Mouse (Mus musculus): ENCODE results near the gene Slc6a1.

Gene Slc6a1

DNA sequence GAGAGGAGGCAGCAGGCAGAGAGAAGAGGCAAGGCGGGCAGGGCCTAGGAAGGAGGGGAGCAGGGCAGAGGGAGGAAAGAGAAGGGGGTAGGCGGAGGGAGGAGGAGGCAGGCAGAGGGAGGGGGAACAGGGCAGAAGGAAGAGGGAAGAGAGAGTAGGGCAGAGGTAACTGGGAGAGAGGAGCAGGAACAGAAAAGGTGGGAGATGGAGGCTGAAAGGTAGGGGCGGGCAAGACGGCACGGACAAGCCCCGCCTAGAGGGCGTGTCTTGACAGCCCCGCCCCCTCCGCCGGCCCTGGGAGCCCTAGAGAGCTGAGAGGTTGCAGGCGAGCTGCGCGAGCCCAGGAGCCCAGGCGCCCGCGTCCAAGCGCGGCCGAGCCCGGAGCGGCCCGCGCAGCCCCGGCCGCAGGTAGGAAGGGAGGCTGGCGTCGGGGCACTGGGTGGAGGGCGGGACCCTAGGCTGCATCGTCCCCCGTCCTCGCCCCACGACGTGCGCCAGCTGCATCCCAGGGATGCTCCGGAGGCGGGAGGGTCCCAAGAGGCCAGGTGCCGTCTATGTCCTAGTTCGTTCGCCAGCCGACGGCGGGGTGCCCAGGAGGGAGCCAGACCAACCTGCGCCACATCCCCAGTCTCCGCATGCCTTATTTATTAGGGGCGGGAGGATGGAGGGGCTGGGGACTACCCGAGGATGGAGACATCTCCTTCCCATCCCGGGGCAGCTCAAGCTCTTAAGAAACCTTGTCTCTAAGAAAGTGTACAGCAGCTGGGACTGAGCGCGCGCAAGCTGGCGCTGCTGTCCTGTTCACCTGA is at the start of gene Slc6a1:
Gene Slc6a1, plus strand, starts transcription at position 167 of the 809 bp plus-strand sequence.
- DNase-seq (ENCODE audit: low read depth in 2 of 2, low spot score in 2 of 2) = no peak

DNA sequence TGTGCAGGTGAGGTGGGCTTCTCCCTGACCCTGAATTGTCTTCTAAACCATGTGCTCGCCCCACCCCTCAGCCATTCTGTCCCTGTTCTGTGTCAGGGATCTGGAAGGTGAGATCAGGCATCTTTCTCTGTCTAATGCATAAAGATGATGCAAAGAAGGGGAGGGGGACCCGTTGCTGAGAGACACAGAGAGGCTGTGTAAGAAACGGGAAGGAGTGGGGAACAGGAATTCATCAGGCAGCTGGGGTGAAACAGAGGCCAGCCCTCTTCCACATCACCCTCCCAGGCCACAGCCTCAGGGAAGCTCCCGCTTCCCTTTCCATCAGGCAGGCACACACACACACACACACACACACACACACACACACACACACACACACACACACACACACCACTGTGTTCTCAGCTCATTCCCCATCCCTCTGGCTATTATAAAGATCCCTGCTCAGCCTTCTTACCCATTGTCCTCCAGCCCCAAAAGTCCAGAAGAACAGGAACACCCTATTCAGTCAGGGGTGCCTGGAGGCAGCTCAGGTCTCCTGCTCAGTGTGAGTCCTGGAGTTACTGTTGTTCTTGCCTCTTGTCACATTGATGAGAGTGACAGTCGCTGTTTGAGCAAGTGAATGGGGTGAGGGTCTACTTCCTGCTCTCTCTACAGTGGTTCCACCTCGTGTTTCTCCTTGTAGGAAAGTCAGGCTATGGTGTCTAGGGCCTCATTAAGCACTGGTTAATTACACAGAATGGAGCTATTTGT is 43.4 kb upstream of the Slc6a1 start:
- DNase-seq (ENCODE audit: low read depth in 2 of 2, low spot score in 2 of 2) = no peak

DNA sequence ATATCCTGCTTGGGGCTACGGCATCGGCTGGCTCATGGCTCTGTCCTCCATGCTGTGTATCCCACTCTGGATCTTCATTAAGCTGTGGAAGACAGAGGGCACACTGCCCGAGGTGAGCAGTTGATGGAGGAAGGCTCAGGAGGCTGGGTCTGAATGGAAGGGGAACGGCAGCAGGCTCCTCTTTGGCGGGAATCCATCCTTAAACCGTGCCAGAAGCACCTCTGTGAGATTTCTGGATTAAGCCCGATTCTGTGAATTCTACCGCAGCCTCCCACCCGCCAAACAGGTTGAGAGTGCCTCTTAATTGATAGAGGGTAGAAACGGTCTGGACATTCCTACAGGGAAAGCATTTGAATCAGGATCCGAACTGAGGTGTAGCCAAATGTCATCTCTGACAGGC is 36.8 kb upstream of the Slc6a1 start:
- no peak for DNase-seq (ENCODE audit: low read depth in 2 of 2, low spot score in 2 of 2)

DNA sequence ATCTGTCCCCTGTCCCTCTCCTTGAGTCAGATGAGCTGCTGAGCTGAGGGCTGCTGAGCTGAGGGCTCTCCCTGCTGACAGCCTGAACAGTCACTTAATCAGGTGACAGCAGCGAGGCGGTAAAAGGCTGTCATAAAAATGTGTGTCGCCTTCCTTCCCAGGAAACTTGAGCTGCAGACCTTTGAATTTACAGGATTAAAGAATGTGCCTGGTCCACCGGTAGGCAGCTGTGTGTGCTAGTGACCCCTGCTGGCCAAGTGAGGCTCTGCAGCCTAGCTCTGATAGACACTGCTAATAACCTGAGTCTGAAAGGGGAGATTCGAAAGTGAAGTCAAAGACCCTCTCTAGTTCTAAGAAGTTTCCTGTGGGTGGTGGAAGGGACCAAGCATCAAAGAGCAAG is 32.1 kb upstream of the Slc6a1 start:
- DNase-seq (ENCODE audit: low read depth in 2 of 2, low spot score in 2 of 2) = peak; percentile 15 to 36

DNA sequence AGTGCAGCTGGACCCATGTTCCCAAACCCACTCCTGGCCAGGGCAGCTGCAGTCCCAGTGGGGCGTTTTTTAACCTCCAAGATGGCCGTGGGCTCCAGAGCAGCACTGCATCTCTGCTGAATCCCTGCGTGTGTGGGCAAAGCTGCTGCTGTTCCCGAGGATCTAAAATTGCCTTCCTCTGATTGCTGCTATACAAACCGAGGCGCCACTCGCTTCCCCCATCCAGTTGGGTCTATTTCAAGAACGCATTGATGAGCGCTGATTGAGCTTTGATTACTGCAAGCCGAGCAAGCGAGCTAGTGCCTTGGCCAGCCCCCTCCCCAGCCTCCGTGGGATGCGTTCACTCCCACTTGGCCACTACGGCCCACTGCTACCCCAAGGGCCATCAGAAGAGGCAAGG is 27.5 kb upstream of the Slc6a1 start:
- DNase-seq (ENCODE audit: low read depth in 2 of 2, low spot score in 2 of 2) = no peak

DNA sequence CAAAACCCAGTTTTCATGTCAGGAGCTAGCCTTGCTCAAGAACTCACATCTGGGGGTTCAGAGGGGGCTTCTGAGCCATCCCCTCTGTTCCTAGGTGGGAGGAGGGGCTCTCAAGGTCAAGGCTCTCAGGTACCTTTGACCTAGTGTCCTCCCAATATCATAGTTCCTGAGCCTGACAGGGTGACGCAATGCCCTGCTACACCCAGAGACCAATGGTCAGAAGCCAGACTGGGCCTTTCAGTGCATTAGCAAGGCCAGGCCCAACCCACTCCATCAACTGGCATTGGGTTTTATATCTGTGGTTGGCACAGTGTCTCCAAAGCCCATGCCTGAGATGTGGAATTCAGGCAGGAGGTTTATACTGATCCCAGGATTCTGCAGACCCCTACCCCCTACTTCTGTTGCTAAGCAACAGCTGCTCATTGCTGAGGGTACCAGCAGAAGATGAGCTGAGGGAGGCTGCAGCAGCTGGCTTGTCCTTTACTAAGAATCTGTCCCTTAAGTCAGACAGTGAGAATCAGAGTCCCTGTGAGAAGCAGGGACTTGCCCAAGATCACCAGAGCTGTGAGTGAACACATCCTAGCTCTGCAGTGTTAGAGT is 24.6 kb upstream of the Slc6a1 start:
- no peak for DNase-seq (ENCODE audit: low read depth in 2 of 2, low spot score in 2 of 2)

DNA sequence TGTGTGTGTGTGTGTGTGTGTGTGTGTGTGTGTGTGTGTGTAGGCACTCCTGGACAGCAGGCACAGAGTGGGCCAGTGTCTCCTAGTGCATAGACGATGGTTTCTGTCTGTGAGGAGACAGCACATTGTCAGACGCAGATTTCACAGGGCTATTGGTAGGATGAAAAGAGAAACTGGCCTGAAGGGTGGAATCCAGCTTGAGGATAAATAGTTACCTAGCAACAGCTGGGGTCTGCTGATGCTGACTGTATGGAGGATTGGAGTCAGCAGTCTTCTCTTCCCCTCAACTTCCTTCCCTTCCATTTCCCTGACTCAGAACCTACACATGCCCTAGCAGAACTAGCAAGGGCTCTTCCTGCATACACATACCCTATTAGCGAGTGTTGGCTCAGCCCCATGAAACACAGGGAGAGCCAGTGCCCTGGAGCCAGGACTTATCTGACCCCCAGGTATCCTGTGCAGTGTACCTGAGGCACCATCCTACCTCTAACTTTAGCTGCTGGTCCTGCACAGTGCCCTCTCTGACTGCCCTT is 23.7 kb upstream of the Slc6a1 start:
- DNase-seq (ENCODE audit: low read depth in 2 of 2, low spot score in 2 of 2) = no peak

DNA sequence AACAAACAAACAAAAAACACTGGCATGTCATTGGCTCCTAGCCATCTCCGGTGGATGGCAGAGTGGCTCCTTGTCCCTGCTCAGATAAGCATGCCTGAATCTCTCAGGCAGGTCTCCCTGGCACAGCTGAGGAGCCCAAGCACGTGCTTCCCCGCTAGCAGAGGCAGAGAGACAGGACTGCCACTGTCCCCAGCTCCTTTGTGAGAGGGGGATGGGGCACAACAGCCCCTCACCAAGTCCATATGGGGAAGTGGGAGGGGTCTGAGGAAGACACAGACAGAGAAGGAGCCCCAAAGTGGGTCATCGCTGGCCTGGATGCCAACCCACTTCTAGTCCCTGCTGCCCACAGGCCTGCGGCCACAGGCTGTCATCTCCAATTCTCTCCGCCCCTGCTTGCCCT is 20.8 kb upstream of the Slc6a1 start:
- no peak for DNase-seq (ENCODE audit: low read depth in 2 of 2, low spot score in 2 of 2)

DNA sequence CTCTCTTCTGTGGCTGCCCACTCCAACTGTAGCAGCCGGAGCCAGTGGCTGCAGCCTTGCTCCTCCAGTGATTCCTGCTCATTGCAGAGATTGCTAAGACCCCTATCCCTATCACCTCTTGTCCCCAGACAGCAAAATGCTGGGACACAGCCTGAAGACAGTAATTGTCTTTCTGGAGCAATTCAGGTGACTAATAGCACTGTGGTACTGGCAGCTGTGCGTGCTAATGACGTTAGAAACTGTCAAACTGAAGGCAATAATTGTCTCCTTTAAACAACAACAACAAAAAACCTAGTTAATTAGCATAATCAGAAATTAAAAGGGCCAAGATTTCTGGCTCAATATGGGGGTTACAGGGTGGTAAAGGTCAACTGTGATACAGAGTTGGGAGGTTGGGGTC is 18.4 kb upstream of the Slc6a1 start:
- DNase-seq (ENCODE audit: low read depth in 2 of 2, low spot score in 2 of 2) = no peak

DNA sequence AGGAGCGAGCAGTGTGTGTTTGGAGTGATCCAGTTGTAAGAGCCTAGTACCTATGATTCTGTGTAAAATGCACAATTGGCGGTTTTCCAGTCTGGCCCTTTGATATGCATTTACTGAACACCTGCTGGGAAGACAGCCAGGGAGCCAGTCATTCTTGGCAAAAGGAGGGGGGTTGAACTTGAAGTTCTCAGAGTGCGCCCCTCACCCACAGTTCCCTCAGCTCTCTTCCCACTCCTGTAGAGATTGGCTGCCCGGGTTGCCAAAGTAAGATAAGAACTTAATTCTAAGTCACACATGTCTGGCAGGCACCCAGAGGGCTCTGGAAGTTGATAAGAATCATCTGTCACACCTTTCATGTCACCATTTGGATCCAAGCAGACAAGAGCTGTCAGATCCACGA is 18.0 kb upstream of the Slc6a1 start:
- no peak for DNase-seq (ENCODE audit: low read depth in 2 of 2, low spot score in 2 of 2)

DNA sequence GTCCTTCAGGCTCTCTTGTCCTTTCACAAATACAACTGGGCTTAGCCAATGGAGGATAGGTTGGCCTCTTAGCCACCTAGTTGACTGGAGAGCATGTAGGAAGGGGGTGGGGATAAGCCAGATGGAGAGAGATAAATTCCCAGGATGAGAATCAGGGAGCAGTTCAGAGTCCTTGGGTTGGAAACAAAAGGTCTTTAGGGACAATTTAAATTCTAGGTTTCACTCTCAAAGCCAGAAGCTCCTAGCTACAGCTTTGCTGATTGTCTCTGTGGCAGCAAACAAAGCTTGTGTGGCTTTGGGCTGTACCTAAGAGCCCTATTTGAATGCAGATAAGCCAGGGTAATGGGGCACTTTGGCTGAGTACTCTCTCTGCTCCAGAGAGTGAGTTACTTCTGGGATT is 16.2 kb upstream of the Slc6a1 start:
- DNase-seq (ENCODE audit: low read depth in 2 of 2, low spot score in 2 of 2) = no peak

DNA sequence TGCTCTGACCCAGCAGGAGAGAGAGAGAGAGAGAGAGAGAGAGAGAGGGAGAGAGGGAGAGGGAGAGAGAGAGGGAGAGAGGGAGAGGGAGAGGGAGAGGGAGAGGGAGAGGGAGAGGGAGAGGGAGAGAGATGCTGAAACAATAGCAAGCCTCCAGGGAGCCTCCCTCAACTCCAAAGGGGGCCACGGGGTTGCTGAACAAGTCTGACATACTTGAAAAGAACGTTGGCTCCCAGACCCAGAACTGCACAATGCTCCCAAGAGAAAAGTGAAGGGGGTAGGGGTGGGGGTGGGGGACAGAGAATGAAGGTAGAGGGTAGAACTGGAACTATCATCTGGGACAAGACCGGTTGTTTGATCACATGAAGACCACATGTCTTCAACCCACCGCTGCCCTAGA is 14.5 kb upstream of the Slc6a1 start:
- no peak for DNase-seq (ENCODE audit: low read depth in 2 of 2, low spot score in 2 of 2)

DNA sequence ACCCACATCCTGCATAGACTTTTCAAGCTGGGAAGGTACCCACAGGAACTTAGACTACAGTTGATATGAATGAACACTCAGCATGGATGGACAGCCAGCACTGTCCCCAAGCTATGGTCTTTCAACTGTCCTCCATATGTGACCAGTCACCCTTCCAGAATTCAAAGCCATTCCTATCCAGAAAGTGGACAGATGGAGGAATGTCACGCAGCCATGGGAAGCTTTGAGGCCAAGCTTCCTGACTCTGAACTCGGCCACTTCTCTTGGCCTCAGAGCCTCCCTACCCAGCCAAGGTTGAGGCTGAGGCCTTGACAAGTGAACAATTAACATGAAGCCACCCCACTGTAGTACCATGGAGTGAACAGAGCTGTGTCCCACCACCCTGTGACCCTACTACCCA is 12.8 kb upstream of the Slc6a1 start:
- no peak for DNase-seq (ENCODE audit: low read depth in 2 of 2, low spot score in 2 of 2)

DNA sequence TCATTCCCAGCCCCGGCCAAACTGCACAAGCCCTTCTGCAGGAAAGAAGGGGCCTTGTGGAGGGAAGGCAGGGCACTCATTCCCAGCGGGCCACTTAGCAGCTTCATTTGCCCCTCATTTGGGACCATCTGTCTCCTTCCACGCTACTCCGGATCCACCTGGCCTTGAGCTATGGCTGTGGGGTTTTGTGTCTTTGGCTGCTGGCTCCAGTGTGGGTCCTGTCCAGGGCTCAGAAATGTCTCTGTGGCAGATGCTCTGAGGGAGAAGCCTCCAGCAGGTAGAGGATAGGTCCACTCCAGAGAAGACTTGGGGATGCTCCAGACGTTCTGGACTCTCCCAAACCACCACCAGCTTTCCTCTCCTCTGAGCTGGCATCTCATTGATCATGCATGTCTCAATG is 11.6 kb upstream of the Slc6a1 start:
- DNase-seq (ENCODE audit: low read depth in 2 of 2, low spot score in 2 of 2) = no peak

DNA sequence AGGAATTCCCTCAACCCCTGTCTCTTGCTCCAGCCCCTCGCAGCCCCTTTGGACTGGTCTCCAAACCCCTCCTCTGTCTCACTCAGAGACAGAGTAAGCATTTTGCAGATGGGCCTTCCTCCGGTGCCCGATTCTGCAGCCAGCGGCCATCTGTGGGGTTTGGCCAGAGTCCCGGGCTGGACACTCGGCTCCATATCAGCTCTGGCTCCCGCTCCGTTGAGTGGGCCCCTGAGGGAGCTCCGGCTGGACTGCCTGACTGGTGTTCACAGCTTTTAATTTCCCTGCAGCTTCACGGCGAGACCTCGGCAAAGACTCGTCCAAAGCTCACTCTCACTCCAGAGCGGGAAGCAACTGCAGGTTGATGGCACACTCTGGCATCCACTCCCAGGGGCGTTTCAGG is 10.2 kb upstream of the Slc6a1 start:
- no peak for DNase-seq (ENCODE audit: low read depth in 2 of 2, low spot score in 2 of 2)

DNA sequence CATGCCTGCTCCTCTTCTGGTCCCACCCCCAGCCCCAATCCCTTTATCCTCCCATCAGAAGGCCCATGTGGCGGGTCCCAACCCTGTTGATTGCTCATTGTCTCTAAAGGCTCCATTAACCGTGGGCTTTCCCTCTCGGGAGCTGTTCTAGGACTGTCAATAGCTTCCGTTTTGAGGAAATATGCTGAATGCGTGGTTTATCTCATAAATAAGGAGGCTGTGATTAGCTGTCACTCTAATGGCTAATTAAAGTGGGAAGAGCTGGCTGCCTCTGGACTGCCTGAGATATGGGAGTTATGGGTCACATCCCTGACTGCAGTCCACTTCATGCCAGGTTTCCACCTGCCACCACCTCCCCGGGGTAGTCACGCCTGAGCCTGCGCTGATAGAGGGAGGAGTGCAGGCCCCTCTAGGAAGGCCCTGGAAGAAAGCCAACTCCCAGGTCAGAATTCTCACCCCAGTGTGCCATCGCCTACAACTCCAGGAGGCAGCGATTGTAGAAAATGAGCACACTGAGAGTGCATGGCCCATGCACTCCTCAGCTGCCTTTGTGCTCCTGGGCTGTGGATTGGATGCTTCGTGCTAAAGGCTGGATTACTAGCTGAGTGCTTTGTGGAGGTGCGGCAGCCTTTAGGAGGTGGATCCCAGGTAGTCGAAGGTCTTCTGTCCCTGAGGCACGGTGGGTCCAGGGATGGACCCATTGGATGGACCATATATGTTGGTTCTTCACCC is 8.3 kb upstream of the Slc6a1 start:
- DNase-seq (ENCODE audit: low read depth in 2 of 2, low spot score in 2 of 2) = no peak

DNA sequence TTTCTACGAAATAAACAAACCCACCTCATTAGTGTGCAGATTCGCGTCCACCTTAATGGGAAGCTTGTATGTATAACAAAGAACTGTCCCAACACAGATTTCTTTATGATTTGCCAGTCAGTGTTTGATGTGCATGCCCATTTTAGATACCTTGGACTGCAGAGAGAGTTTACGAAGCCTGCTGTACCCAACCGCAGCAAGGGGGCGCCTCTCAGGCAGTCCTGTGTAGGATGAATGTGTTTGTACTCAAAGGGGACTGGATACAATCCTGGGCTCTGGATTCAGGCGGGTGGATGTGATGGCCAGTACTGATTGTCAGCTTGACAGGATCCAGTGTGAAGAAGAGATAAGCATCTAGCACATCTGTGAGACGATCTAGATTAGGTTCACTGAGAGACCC is 6.6 kb upstream of the Slc6a1 start:
- DNase-seq (ENCODE audit: low read depth in 2 of 2, low spot score in 2 of 2) = no peak

DNA sequence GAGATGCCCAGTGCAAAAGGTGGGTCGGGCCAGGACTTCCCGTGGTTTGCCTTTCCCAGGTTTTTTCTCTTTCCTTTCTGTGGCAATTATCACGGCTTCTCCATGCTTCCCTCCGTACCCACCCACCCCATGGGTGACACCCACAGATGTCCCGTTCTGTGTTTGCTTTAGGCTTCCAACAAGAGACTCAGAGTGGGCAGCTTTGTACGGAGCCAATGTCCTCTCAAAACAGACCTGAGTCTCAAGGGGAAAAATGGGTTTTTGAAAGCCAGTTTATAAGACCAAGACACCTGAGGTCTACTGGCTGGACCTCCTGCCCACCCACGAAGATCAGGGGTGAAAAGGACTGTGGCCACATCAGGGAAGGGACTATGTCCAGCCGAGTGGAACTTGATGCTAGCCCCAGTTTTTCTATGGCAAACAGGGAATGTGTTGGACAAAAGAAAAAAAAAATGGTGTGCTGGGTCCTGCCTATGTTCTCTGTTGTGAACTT is 889 bp downstream of the Slc6a1 start:
- DNase-seq (ENCODE audit: low read depth in 2 of 2, low spot score in 2 of 2) = no peak

DNA sequence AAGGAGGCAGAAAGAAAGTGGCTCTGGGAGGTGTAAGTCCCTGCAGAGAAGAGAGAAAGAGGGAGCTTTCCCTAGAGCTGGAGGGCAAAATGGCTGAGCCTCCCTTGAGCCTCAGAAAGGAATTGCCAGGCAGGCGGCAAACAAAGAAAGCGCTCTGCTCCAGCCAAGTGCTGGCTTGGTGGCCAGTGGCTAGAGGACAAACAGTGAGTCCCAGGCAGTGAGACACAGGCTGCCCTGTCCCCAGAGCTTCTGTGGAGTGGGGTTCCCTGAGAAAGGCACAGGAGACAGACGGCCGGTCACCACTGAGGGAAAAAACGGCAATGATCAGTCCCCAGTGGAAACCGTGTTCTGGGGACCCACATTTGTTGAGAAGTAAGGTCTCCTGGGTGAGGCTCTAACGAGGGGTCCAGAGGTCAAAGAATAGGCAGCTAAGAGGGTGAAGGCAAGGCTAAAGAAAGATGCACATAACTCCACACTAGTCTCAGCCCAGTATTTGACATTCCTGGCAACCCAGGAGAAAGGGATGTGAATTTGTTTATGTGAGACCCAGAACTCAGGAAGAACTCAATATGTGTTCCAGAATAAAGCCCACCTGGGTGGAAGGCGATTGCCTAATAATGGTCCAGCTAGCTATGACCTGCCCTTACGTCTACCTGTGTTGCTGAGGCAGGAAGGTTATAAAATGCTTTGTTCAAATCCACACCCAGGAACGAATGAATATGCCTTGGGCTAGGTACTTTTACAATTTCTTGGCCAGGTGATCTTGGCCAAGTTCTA is 1.7 kb downstream of the Slc6a1 start:
- DNase-seq (ENCODE audit: low read depth in 2 of 2, low spot score in 2 of 2) = no peak

DNA sequence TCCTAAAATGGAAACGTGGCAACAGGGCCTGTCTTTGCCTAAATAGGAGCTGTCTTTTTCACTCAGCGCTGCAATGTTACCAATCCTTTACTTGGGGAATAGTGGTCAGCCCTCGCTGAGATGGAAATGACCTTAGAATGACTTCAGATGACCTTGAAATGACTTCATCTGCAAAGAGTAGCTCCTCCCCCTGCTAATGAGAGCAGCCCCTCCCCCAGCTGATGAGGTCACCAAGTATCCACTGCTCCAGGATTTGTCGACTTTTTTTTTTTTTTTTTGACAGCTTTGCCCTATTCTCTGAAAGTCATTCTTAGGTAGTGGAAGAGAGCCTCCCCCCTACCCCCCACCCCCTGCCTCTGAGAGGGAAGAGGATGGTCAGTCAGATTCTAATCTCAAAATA is 3.0 kb downstream of the Slc6a1 start:
- no peak for DNase-seq (ENCODE audit: low read depth in 2 of 2, low spot score in 2 of 2)
